Mouse (Mus musculus): ENCODE measurements at regions not wholly inside any gene's neighbourhood (a gene's known extent, or its start where the extent isn't known, plus 50 kb on each side); places are given as distances from the start of the nearest gene placed in this dataset.

- DNase-seq (ENCODE audit: low spot score in 2 of 2): no peak
These were observed 87.1 kb upstream of the Tmem150c start for GRCm38 (mm10) chr5:100246709-100247108.

- no peak for DNase-seq (ENCODE audit: low spot score in 2 of 2)
These were observed 85.2 kb upstream of the Tmem150c start for GRCm38 (mm10) chr5:100244811-100245210.

- DNase-seq (ENCODE audit: low spot score in 2 of 2): peak in 1 of 2 experiments; percentile 41
These were observed 81.3 kb upstream of the Tmem150c start for GRCm38 (mm10) chr5:100240876-100241275.

GRCm38 (mm10) chr5:100239632-100240031, 80.0 kb upstream of the Tmem150c start:
- no peak for DNase-seq (ENCODE audit: low spot score in 2 of 2)

GRCm38 (mm10) chr5:100238287-100239036, 78.9 kb upstream of the Tmem150c start:
- no peak for DNase-seq (ENCODE audit: low spot score in 2 of 2)

GRCm38 (mm10) chr5:100237674-100238278, 78.2 kb upstream of the Tmem150c start:
- no peak for DNase-seq (ENCODE audit: low spot score in 2 of 2)

- DNase-seq (ENCODE audit: low spot score in 2 of 2): no peak
These were observed 76.7 kb upstream of the Tmem150c start for GRCm38 (mm10) chr5:100236277-100236676.

- DNase-seq (ENCODE audit: low spot score in 2 of 2): no peak
These were observed 72.5 kb upstream of the Tmem150c start for GRCm38 (mm10) chr5:100232076-100232475.

- DNase-seq (ENCODE audit: low spot score in 2 of 2): no peak
These were observed 72.0 kb upstream of the Tmem150c start for GRCm38 (mm10) chr5:100231574-100231973.

GRCm38 (mm10) chr5:100230038-100230437, 70.4 kb upstream of the Tmem150c start:
- DNase-seq (ENCODE audit: low spot score in 2 of 2): no peak

GRCm38 (mm10) chr5:100227888-100228287, 68.3 kb upstream of the Tmem150c start:
- no peak for DNase-seq (ENCODE audit: low spot score in 2 of 2)

- DNase-seq (ENCODE audit: low spot score in 2 of 2): no peak
These were observed 67.1 kb upstream of the Tmem150c start for GRCm38 (mm10) chr5:100226571-100227235.

- DNase-seq (ENCODE audit: low spot score in 2 of 2): no peak
These were observed 65.9 kb upstream of the Tmem150c start for GRCm38 (mm10) chr5:100225491-100225890.

GRCm38 (mm10) chr5:100224773-100225363, 65.3 kb upstream of the Tmem150c start:
- no peak for DNase-seq (ENCODE audit: low spot score in 2 of 2)

- no peak for DNase-seq (ENCODE audit: low spot score in 2 of 2)
These were observed 61.5 kb upstream of the Tmem150c start for GRCm38 (mm10) chr5:100221005-100221583.

GRCm38 (mm10) chr5:100220320-100220719, 60.7 kb upstream of the Tmem150c start:
- DNase-seq (ENCODE audit: low spot score in 2 of 2): no peak

GRCm38 (mm10) chr5:100218256-100218851, 58.7 kb upstream of the Tmem150c start:
- no peak for DNase-seq (ENCODE audit: low spot score in 2 of 2)

GRCm38 (mm10) chr5:100217178-100218035, 57.8 kb upstream of the Tmem150c start:
- DNase-seq (ENCODE audit: low spot score in 2 of 2): no peak

- DNase-seq (ENCODE audit: low spot score in 2 of 2): no peak
These were observed 54.3 kb upstream of the Tmem150c start for GRCm38 (mm10) chr5:100213901-100214300.

GRCm38 (mm10) chr5:100210708-100211107, 51.1 kb upstream of the Tmem150c start:
- no peak for DNase-seq (ENCODE audit: low spot score in 2 of 2)

Measured in frontal cortex, postnatal 14 days (tissue).